Mouse (Mus musculus) liver, embryonic 12.5 days (tissue): ENCODE data around the gene Eid3. TPM values are rescaled to one million over a fixed set of nuclear protein-coding genes. Genes with fewer than 3 reads are reported as not detected.

Source experiments
- ATAC-seq: fragments of 200-750 bp; cut with Nextera tagmentation; 2 replicates; pipeline ENCODE4 v1.8.0; 2017; ENCODE audit warnings: moderate number of reproducible peaks, mild to moderate bottlenecking, moderate library complexity
- H3K27ac ChIP-seq: fragments of 300-500 bp; sonication (generic); 2 replicates; pipeline ENCODE4 v1.5.1; 2016; ENCODE audit warnings: mild to moderate bottlenecking
- H3K27me3 ChIP-seq: fragments of 300-500 bp; sonication (generic); replicated peaks from 2 replicates; pipeline ENCODE4 v1.6.1; 2016; ENCODE audit warnings: mild to moderate bottlenecking, moderate library complexity
- H3K36me3 ChIP-seq: fragments of 300-500 bp; sonication (generic); 2 replicates; pipeline ENCODE4 v1.6.1; 2016; ENCODE audit warnings: mild to moderate bottlenecking, moderate library complexity
- H3K4me1 ChIP-seq: fragments of 300-500 bp; sonication (generic); 2 replicates; pipeline ENCODE4 v1.6.1; 2016
- H3K4me2 ChIP-seq: fragments of 300-500 bp; sonication (generic); 2 replicates; pipeline ENCODE4 v1.6.1; 2016; ENCODE audit warnings: mild to moderate bottlenecking, moderate library complexity
- H3K4me3 ChIP-seq: fragments of 300-500 bp; sonication (generic); 2 replicates; pipeline ENCODE4 v1.5.1; 2016; ENCODE audit warnings: mild to moderate bottlenecking, moderate library complexity
- H3K9ac ChIP-seq: fragments of 300-500 bp; sonication (generic); 2 replicates; pipeline ENCODE4 v1.6.1; 2016; ENCODE audit warnings: mild to moderate bottlenecking, moderate library complexity
- H3K9me3 ChIP-seq: fragments of 300-500 bp; sonication (generic); replicated peaks from 2 replicates; pipeline ENCODE4 v1.6.1; 2016; ENCODE audit warnings: mild to moderate bottlenecking, moderate library complexity
- WGBS: fragments of 180-500 bp; shearing (Covaris S2); methylation state at CpG from one replicate; pipeline ENCODE4 v1.1.7; 2016; ENCODE audit not compliant: insufficient replicate concordance; 5-methylcytosine and 5-hydroxymethylcytosine counted together
- polyA plus RNA-seq: library from polyadenylated mRNA; unstranded; fragments of >200 nt; fragmentation: Nextera tagmentation; extraction: Ambion mirVana; gene quantifications from 2 replicates; pipeline ENCODE4 v1.2.1, GENCODE M21; 2016

The Eid3 gene
- polyA plus RNA-seq, 1 experiment from 2014 or later, result 0.39 TPM

- Histone ChIP-seq H3K4me1 (peaks cover 38% of the 10 kb centered on the region), H3K4me2 (no peak overlapping the region), H3K4me3 (no peak overlapping the region), H3K9ac (no peak overlapping the region), H3K36me3 (peaks cover 93% of the 10 kb centered on the region), H3K27ac (no peak overlapping the region), H3K27me3 (no peaks in the 10 kb centered on the region), H3K9me3 (no peaks in the 10 kb centered on the region)
- ATAC-seq, result no peak
- 85% methylated on average over 18 of the region's 18 CpGs for WGBS
These were observed 406 bp downstream of the Eid3 start for GRCm38 (mm10) chr10:82866832-82867231.

- H3K9me3 ChIP-seq, result no peaks in the 10 kb centered on the region
- H3K27ac ChIP-seq, result no peak overlapping the region; the same call in 1 of the 2 replicates
- H3K27me3 ChIP-seq, result no peaks in the 10 kb centered on the region
- ATAC-seq, result no peak
- no peak overlapping the region for H3K4me2 ChIP-seq
- no peak overlapping the region for H3K9ac ChIP-seq
- peaks cover 36% of the 10 kb centered on the region for H3K4me1 ChIP-seq
- no peak overlapping the region for H3K4me3 ChIP-seq
- peaks cover 91% of the 10 kb centered on the region for H3K36me3 ChIP-seq
- WGBS, result 64% methylated on average over 6 of the region's 6 CpGs
These were observed 2.1 kb downstream of the Eid3 start for GRCm38 (mm10) chr10:82868418-82869086.

DNA sequence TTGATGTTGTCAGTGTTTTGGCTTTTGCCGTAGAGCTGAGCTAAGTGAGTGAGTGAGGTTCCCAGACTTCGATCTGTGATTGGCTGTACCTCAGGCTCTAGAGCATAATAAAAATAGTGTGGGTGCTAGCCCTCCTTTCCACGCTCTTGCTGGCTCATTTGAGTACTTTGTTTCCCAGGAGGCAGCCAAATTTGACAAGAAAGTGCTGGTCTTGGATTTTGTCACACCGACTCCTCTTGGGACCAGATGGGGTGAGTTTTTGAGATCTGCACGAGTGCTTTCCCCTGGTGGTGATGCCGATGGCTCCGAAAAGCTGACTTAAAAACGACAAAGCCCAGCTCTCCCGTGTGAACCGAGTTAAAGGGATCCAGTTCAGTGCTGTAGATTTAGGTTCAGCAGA lies 9.0 kb downstream of the Eid3 start:
- Histone ChIP-seq H3K4me2 (no peak overlapping the region), H3K27me3 (no peaks in the 10 kb centered on the region), H3K9ac (no peak overlapping the region), H3K9me3 (no peaks in the 10 kb centered on the region), H3K36me3 (peaks cover 96% of the 10 kb centered on the region), H3K4me1 (peaks cover 20% of the 10 kb centered on the region), H3K27ac (no peak overlapping the region), H3K4me3 (no peak overlapping the region)
- ATAC-seq, result no peak
- WGBS, result 85% methylated on average over 10 of the region's 10 CpGs

DNA sequence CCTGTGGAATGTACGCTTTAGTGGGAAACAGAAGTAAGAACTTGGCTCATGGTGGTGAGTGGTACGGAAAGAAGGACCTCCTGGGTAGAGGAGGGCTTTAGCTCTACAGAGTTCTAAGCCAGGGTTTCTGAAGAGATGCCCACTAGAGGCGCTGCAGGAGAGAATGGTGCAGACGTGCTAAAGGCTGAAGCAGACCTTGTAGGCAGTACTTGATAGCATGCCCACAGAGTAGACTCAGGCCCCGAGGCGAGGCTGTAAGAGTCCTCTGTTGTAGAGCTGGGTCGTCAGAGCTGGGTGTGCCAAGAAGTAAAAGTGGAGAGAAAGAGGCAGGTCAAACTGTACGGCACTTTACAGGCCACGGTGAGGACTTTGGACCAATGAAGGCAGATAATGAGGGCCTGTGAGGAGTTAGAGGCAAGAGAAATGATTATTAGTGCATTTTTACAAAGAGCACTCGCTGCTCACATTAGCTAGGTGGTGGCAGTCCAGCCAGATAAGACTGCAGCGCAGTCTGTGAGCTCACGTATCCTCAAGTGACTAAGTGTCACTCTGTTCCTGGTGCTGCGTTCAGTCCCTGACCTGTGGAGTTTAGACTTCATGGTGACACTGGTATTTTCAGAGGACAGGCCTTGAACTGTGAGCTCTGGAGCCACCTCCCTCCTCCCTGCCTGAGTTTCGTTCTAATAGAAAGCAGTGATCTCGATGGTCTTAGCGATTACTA lies 9.8 kb downstream of the Eid3 start:
- Histone ChIP-seq H3K4me1 (peaks cover 19% of the 10 kb centered on the region), H3K27me3 (no peaks in the 10 kb centered on the region), H3K4me2 (no peak overlapping the region), H3K9ac (no peak overlapping the region), H3K27ac (no peak overlapping the region), H3K36me3 (peaks cover 96% of the 10 kb centered on the region), H3K4me3 (no peak overlapping the region), H3K9me3 (no peaks in the 10 kb centered on the region)
- 84% methylated on average over 16 of the region's 16 CpGs for WGBS
- ATAC-seq, result peak; percentile 49; the same call in 1 of the 2 replicates

DNA sequence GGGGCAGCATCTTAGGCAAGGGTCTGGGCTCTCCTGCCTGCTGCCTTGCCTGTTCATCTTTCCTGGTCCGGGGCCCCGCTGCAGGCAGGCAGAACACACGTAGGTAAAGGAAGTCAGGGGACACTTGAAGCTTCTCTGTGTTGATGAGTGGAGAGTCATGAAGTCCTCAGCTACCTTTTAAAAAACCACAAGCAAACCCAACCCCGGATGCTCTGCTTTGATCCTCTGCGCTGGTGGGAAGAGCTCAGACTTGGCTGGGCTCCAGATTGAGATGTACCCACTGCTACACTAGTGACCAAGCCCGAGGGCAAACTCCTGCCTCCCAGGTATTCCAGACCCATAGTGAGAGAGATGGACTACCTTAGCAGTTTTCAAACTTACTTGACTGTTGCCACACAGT lies 20.9 kb downstream of the Eid3 start:
- Histone ChIP-seq H3K27me3 (no peaks in the 10 kb centered on the region), H3K9me3 (no peaks in the 10 kb centered on the region), H3K4me3 (no peak overlapping the region), H3K4me2 (no peak overlapping the region), H3K9ac (no peak overlapping the region), H3K36me3 (peaks cover 100% of the 10 kb centered on the region), H3K27ac (no peak overlapping the region), H3K4me1 (peaks cover 19% of the 10 kb centered on the region)
- ATAC-seq, result no peak
- WGBS, result 88% methylated on average over 6 of the region's 6 CpGs

- Histone ChIP-seq H3K27me3 (no peaks in the 10 kb centered on the region), H3K9ac (no peak overlapping the region), H3K36me3 (peaks cover 100% of the 10 kb centered on the region), H3K9me3 (no peaks in the 10 kb centered on the region), H3K4me2 (no peak overlapping the region), H3K4me1 (peaks cover 24% of the 10 kb centered on the region), H3K27ac (no peak overlapping the region), H3K4me3 (no peak overlapping the region)
- 62% methylated on average over 8 of the region's 8 CpGs for WGBS
- ATAC-seq, result no peak
These were observed 22.1 kb downstream of the Eid3 start for GRCm38 (mm10) chr10:82888576-82888975.

- Histone ChIP-seq H3K4me2 (no peak overlapping the region), H3K4me3 (no peak overlapping the region), H3K4me1 (peaks cover 29% of the 10 kb centered on the region), H3K9me3 (no peaks in the 10 kb centered on the region), H3K9ac (no peak overlapping the region), H3K27ac (no peak overlapping the region), H3K27me3 (no peaks in the 10 kb centered on the region), H3K36me3 (peaks cover 100% of the 10 kb centered on the region)
- ATAC-seq, result no peak
- WGBS, result 77% methylated on average over 9 of the region's 9 CpGs
These were observed 23.1 kb downstream of the Eid3 start for GRCm38 (mm10) chr10:82889447-82889973.

DNA sequence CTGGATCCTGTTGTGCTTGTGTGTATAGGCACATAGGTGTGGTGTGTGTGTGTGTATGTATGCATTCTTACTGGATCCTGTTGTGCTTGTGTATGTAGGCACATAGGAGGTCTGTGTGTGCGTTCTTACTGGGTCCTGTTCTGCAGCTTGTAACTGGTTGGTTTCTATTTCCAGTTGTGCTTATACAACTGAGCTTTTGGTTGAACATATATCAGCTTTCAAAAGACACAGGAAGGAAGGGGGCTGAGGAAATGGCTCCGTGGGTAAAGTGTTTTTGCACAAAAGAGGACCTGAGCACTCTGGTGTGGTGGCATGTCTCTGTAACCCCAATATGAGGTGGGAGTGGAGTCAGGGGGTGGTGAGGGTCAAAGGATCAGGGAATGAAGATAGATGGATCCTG lies 24.5 kb downstream of the Eid3 start:
- no peaks in the 10 kb centered on the region for H3K9me3 ChIP-seq
- WGBS, result 63% methylated on average over 2 of the region's 2 CpGs
- H3K4me2 ChIP-seq, result no peak overlapping the region
- H3K27ac ChIP-seq, result no peak overlapping the region
- H3K36me3 ChIP-seq, result peaks cover 100% of the 10 kb centered on the region
- no peak for ATAC-seq
- peaks cover 29% of the 10 kb centered on the region for H3K4me1 ChIP-seq
- no peak overlapping the region for H3K9ac ChIP-seq
- H3K4me3 ChIP-seq, result no peak overlapping the region
- no peaks in the 10 kb centered on the region for H3K27me3 ChIP-seq

GRCm38 (mm10) chr10:82891427-82891826 lies 25.0 kb downstream of the Eid3 start:
- 74% methylated on average over 7 of the region's 7 CpGs for WGBS
- H3K27ac ChIP-seq, result no peak overlapping the region
- no peak overlapping the region for H3K9ac ChIP-seq
- H3K36me3 ChIP-seq, result peaks cover 100% of the 10 kb centered on the region
- H3K27me3 ChIP-seq, result no peaks in the 10 kb centered on the region
- H3K4me3 ChIP-seq, result no peak overlapping the region
- ATAC-seq, result 0 out of 2 replicates have a peak, but pooled peaks have one; percentile 14
- H3K4me2 ChIP-seq, result no peak overlapping the region
- H3K4me1 ChIP-seq, result peaks cover 29% of the 10 kb centered on the region
- no peaks in the 10 kb centered on the region for H3K9me3 ChIP-seq

GRCm38 (mm10) chr10:82892442-82893055 lies 26.1 kb downstream of the Eid3 start:
- peaks cover 100% of the 10 kb centered on the region for H3K36me3 ChIP-seq

GRCm38 (mm10) chr10:82893872-82894650 lies 27.6 kb downstream of the Eid3 start:
- no peak overlapping the region for H3K27ac ChIP-seq
- no peaks in the 10 kb centered on the region for H3K9me3 ChIP-seq
- 58% methylated on average over 18 of the region's 18 CpGs for WGBS
- H3K4me3 ChIP-seq, result no peak overlapping the region
- no peak overlapping the region for H3K9ac ChIP-seq
- H3K4me2 ChIP-seq, result no peak overlapping the region
- H3K27me3 ChIP-seq, result no peaks in the 10 kb centered on the region
- H3K36me3 ChIP-seq, result peaks cover 95% of the 10 kb centered on the region
- no peak for ATAC-seq
- H3K4me1 ChIP-seq, result peaks cover 35% of the 10 kb centered on the region

More at GRCm38 (mm10) chr10:82892442-82893055, 26.1 kb downstream of the Eid3 start:
- ATAC-seq, result no peak
- no peak overlapping the region for H3K4me3 ChIP-seq
- no peak overlapping the region for H3K9ac ChIP-seq
- H3K27me3 ChIP-seq, result no peaks in the 10 kb centered on the region
- 81% methylated on average over 9 of the region's 9 CpGs for WGBS
- H3K4me2 ChIP-seq, result no peak overlapping the region
- H3K4me1 ChIP-seq, result peaks cover 29% of the 10 kb centered on the region
- H3K27ac ChIP-seq, result no peak overlapping the region
- no peaks in the 10 kb centered on the region for H3K9me3 ChIP-seq
